Mouse (Mus musculus) heart, adult 2 months (tissue): ENCODE measurements at regions not wholly inside any gene's neighbourhood (a gene's known extent, or its start where the extent isn't known, plus 50 kb on each side); places are given as distances from the start of the nearest gene placed in this dataset.

Experiments
- DNase-seq, 2 experiments: peaks; one replicate each; pipeline ENCODE4 v3.0.0; 2021
- H3K27ac ChIP-seq: fragments of 200-600 bp; 2 replicates; pipeline ENCODE4 v1.8.1; 2022
- H3K27me3 ChIP-seq: fragments of 200-500 bp; 2 replicates; pipeline ENCODE4 v1.6.1; 2012; ENCODE audit warnings: mild to moderate bottlenecking, low read length, inconsistent platforms, mixed read lengths; ENCODE audit not compliant: control insufficient read depth, insufficient read depth
- H3K36me3 ChIP-seq: fragments of 200-500 bp; 2 replicates; pipeline ENCODE4 v1.6.1; 2012; ENCODE audit warnings: low read length, inconsistent platforms; ENCODE audit not compliant: control insufficient read depth, insufficient read depth
- H3K4me1 ChIP-seq: fragments of 200-500 bp; 2 replicates; pipeline ENCODE4 v1.6.1; 2011; ENCODE audit warnings: low read length; ENCODE audit not compliant: control insufficient read depth, insufficient read depth
- H3K4me3 ChIP-seq: fragments of 200-600 bp; 2 replicates; pipeline ENCODE4 v1.8.1; 2022
- H3K79me2 ChIP-seq: fragments of 200-500 bp; replicated peaks from 2 replicates; pipeline ENCODE4 v1.6.1; 2012; ENCODE audit warnings: mild to moderate bottlenecking, inconsistent platforms, low read length, moderate library complexity, mixed read lengths; ENCODE audit not compliant: control insufficient read depth, insufficient read depth
- H3K9ac ChIP-seq: fragments of 200-500 bp; 2 replicates; pipeline ENCODE4 v1.6.1; 2012; ENCODE audit warnings: low read depth, mild to moderate bottlenecking, control low read depth, inconsistent platforms, low read length, mixed read lengths
- CTCF ChIP-seq: fragments of 200-600 bp; IDR thresholded peaks from 2 replicates; pipeline ENCODE4 v1.8.1; 2022; ENCODE audit warnings: antibody characterized with exemption, mild to moderate bottlenecking, moderate library complexity
- EP300 ChIP-seq: fragments of 200-500 bp; IDR thresholded peaks from 2 replicates; pipeline ENCODE4 v1.6.1; 2011; ENCODE audit warnings: low read depth, low read length, control low read depth; ENCODE audit not compliant: insufficient read depth
- POLR2A ChIP-seq: fragments of 200-500 bp; IDR thresholded peaks from 2 replicates; pipeline ENCODE4 v1.6.1; 2011; ENCODE audit warnings: mild to moderate bottlenecking, low read depth, low read length, control low read depth; ENCODE audit not compliant: insufficient read depth
- WGBS: fragments of 180-500 bp; shearing (Covaris S2); methylation state at CpG from one replicate; pipeline ENCODE4 v1.1.7; 2018; 5-methylcytosine and 5-hydroxymethylcytosine counted together
- intact Hi-C: fragments of 180-260 bp; cut with DNase I; formaldehyde crosslinking; loops from one replicate; pipeline ENCODE4 v1.15.1; 2025

GRCm38 (mm10) chr7:68509096-68509495, 235.5 kb downstream of the Fam169b start:
- no peak overlapping the region for H3K27ac ChIP-seq
- TF ChIP-seq POLR2A (no peak), EP300 (no peak), CTCF (no peak)
- DNase-seq: no peak
- H3K4me3 ChIP-seq: no peak overlapping the region
- H3K4me1 ChIP-seq: no peaks in the 10 kb centered on the region
- H3K27me3 ChIP-seq: no peaks in the 10 kb centered on the region
- H3K9ac ChIP-seq: no peak overlapping the region
- intact Hi-C loops: no loop called here
- H3K79me2 ChIP-seq: no peaks in the 10 kb centered on the region
- 56% methylated on average over 6 of the region's 6 CpGs for WGBS
- H3K36me3 ChIP-seq: no peaks in the 10 kb centered on the region

GRCm38 (mm10) chr7:68491143-68491810, 217.6 kb downstream of the Fam169b start:
- Histone ChIP-seq H3K9ac (no peak overlapping the region), H3K27me3 (no peaks in the 10 kb centered on the region), H3K4me3 (no peak overlapping the region), H3K36me3 (no peaks in the 10 kb centered on the region), H3K79me2 (no peaks in the 10 kb centered on the region), H3K27ac (no peak overlapping the region), H3K4me1 (no peaks in the 10 kb centered on the region)
- TF ChIP-seq EP300: no peak
- TF ChIP-seq CTCF: no peak
- TF ChIP-seq POLR2A: no peak
- WGBS: 62% methylated on average over 6 of the region's 6 CpGs
- intact Hi-C loops: no loop called here
- no peak for DNase-seq

GRCm38 (mm10) chr7:68486676-68487075, 213.0 kb downstream of the Fam169b start:
- TF ChIP-seq POLR2A (no peak), EP300 (no peak), CTCF (no peak)
- Histone ChIP-seq H3K79me2 (no peaks in the 10 kb centered on the region), H3K27ac (no peak overlapping the region), H3K4me1 (no peaks in the 10 kb centered on the region), H3K4me3 (no peak overlapping the region), H3K36me3 (no peaks in the 10 kb centered on the region), H3K9ac (no peak overlapping the region), H3K27me3 (no peaks in the 10 kb centered on the region)
- no peak for DNase-seq
- WGBS: 72% methylated on average over 3 of the region's 3 CpGs
- intact Hi-C loops: no loop called here

- no peaks in the 10 kb centered on the region for H3K27me3 ChIP-seq
- H3K36me3 ChIP-seq: no peaks in the 10 kb centered on the region
- H3K79me2 ChIP-seq: no peaks in the 10 kb centered on the region
- H3K4me1 ChIP-seq: no peaks in the 10 kb centered on the region
- WGBS: 65% methylated on average over 10 of the region's 10 CpGs
- H3K9ac ChIP-seq: no peak overlapping the region
- no peak for TF ChIP-seq POLR2A
- intact Hi-C loops: no loop called here
- H3K27ac ChIP-seq: no peak overlapping the region
- DNase-seq: no peak
- no peak overlapping the region for H3K4me3 ChIP-seq
Observed at GRCm38 (mm10) chr7:68482553-68482952, 208.9 kb downstream of the Fam169b start.

- no peaks in the 10 kb centered on the region for H3K79me2 ChIP-seq
- no peak for TF ChIP-seq POLR2A
- no peak for TF ChIP-seq EP300
- TF ChIP-seq CTCF: peak; percentile 79
- H3K27me3 ChIP-seq: no peaks in the 10 kb centered on the region
- no peak overlapping the region for H3K4me3 ChIP-seq
- no peak overlapping the region for H3K27ac ChIP-seq
- 26% methylated on average over 7 of the region's 7 CpGs for WGBS
- intact Hi-C loops: loop anchor here (1.0 kb wide), 1 partner anchor 106 kb away; no protein-coding TSS in a partner anchor
- peak; percentile 25 to 41 for DNase-seq
- H3K9ac ChIP-seq: no peak overlapping the region
- H3K4me1 ChIP-seq: no peaks in the 10 kb centered on the region
- H3K36me3 ChIP-seq: no peaks in the 10 kb centered on the region
Observed at GRCm38 (mm10) chr7:68480770-68481169, 207.1 kb downstream of the Fam169b start.

GRCm38 (mm10) chr7:68480336-68480735, 206.7 kb downstream of the Fam169b start:
- H3K36me3 ChIP-seq: no peaks in the 10 kb centered on the region
- intact Hi-C loops: loop anchor here (1.0 kb wide), 1 partner anchor 106 kb away; no protein-coding TSS in a partner anchor
- no peak for DNase-seq
- H3K4me1 ChIP-seq: no peaks in the 10 kb centered on the region
- H3K27ac ChIP-seq: no peak overlapping the region
- no peak overlapping the region for H3K4me3 ChIP-seq
- no peaks in the 10 kb centered on the region for H3K79me2 ChIP-seq
- no peak overlapping the region for H3K9ac ChIP-seq
- no peaks in the 10 kb centered on the region for H3K27me3 ChIP-seq
- 63% methylated on average over 3 of the region's 3 CpGs for WGBS
- no peak for TF ChIP-seq CTCF
- no peak for TF ChIP-seq EP300
- no peak for TF ChIP-seq POLR2A
